Mouse (Mus musculus) subcutaneous adipose tissue, adult 2 months (tissue): ENCODE data around the gene Rps6ka6. TPM values are rescaled to one million over a fixed set of nuclear protein-coding genes. Genes with fewer than 3 reads are reported as not detected.

ENCODE experiments used
- polyA plus RNA-seq: library from polyadenylated mRNA; depleted of rRNA; stranded (reverse); fragments of >200 nt; gene quantifications from 2 replicates; pipeline ENCODE4 v1.2.3, GENCODE M21; 2012; ENCODE audit warnings: low replicate concordance; rRNA removed

Gene Rps6ka6
- 0.37 TPM in 1 of 2 replicates, not detected in the other for polyA plus RNA-seq

DNA sequence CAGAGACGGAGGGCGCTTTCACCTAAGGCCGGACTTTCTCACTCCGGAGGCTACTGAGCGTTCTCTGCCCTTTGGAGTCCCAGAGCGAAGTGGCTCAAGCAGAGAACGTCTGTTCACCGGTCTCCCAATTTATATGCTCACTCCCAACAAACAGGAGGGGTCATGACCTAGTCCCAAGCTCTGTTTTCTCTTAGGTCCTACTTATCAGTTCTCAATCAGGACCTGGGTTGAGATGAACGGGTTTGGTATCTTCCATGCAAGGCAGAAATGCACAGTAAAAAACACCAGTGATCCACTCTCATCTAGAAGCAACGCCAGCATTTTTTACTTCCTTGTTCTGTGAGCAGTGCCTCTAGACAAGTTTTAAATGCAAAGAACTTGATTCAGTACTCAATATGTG lies at the start of gene Rps6ka6:
Rps6ka6 (minus strand) TSS at position 101 of the 400 bp plus-strand sequence.

Other genes starting within 250 kb of the Rps6ka6 start
- gene Hdx, start 159.1 kb upstream of the Rps6ka6 start, polyA plus RNA-seq: 0.16 and 0.46 TPM in 2 replicates